Mouse (Mus musculus) cerebellum, adult (tissue): ENCODE results near the gene Myo1d.

Experiments used
- ATAC-seq: cut with Nextera tagmentation; 2 replicates; pipeline ENCODE4 v1.9.2; 2017; ENCODE audit warnings: mild to moderate bottlenecking, moderate library complexity, mixed read lengths; ENCODE audit not compliant: insufficient number of reproducible peaks, low FRiP score, low TSS enrichment

Myo1d gene

DNA sequence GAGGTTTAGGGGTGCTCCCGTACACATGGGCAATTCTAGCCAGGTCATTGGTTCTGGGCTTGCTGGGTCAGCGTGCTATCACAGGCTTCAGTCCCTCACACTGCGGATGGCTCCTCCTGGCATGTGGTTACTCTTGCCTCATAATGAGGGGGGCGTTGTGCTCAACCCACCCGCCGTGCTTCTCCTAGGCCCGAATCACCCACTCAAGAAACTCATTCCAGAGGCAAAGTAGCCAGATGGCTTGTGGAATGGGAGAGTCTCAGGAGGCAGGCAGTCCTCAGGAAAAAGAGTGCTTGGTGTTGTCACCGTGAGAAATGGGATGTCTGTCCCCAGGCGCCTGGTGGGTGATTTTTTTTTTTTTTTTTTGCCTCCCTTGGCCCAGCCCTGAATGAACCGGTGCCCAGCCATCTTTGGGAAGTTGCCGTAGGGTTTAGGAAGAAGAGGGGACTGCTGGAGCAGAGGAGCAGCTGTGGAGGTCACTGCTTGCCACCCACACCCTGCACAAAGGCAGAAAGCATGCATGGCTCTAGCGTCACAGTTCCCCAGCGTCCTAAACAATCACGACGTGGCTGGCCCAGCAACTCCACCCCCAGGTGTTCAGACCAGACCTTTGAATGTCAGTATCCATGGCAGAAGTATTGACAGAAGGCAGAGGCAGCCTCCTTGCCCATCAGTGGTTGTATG, 291.8 kb downstream of the Myo1d start:
- no peak for ATAC-seq

DNA sequence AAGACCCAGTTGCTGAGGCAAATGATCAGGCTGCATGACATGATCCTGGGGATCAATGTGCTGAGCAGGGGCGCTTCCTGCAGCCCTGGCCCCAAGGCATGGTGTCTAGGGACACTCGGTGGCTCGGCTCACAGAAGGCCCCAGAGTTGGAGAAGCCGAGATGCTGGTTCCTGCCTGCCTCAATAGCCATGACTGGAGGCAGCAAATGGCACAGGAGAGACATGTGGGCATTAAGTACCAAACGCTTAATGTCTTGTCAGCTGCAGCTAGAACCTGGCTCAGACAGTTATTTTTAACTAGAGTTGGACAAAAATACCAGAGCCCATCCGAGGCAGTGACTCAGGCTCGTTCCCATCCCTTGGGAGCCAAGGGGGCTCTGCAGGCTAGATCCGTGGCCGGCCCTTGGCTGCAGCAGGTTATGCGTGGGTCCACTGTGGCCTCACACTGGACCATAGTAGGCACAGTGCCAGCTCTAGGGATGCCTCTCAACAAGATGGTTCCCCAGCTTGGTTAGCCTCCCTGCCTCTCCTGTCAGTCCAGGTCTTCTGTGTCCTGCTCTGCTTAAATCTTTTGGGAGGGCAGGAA, 294.1 kb downstream of the Myo1d start:
- ATAC-seq, result no peak

DNA sequence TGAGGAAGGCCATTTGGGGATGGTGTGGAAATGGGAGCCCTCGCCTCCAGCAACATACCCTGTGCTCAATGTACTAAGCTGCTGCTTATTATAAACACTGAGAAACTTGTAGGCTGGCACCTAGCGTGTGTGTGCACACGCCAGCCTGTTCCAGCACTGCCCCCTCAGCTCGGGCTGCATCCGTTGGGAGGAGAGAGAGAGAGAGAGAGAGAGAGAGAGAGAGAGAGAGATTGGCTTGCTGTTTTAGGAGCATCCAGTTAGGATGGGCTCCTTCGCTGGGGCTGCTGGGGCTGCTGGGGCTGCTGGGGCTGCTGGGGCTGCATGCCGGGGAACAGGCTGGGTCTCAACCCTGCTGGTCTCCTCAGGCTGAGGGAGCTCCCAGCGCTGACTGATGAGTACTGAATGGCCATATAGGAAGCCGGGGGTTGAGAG, 294.7 kb downstream of the Myo1d start:
- no peak for ATAC-seq

- ATAC-seq, result peak; percentile 87
Measured at GRCm38 (mm10) chr11:80484191-80484791, 295.5 kb downstream of the Myo1d start.

DNA sequence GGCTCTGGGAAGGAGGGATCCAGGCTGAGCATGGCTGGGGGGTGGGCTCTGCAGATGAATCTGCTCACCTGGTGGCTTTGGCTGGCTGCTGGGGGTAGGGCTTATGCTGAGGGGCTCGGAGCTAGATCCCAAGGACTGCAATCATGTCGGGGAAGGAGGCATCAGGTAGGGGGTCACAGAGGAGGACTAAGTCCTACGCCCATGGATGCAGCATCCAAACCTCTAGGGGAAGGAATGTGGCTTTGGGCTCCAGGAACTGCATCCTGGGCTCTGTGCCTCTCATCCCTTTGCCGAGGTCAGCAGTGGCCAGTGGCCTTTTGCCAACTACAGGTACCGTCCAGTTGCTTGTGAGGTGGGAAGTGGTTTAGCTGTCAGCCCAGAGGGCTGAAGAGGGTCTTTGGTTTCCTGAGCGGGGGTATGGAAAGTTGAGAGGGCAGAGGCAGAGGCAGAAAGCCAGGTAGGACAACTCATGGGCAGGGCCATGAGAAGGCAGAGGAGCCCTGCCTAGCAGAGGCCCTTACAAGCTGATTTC, 296.2 kb downstream of the Myo1d start:
- ATAC-seq, result no peak

DNA sequence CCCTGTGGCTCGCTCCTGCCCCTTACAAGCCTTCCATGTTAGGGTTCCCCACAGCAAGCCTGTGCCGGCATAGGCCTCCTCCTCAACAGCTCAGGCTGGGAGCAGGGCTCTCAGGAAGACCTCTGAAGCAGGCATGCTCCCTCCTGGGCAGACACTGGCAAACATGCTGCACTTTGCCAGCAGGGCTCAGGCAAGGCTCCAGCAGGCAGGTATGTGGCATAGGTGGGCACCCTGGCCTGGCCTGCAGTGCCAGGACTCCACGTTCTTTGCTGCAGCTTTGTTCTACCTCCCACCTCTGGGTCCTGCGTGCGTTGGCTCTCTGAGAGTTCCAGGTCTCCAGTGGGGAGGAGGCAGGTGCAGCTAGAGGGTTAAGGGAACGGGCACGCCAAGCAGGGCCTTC, 296.9 kb downstream of the Myo1d start:
- ATAC-seq, result no peak

- ATAC-seq, result no peak
Measured at GRCm38 (mm10) chr11:80482347-80482746, 297.5 kb downstream of the Myo1d start.

DNA sequence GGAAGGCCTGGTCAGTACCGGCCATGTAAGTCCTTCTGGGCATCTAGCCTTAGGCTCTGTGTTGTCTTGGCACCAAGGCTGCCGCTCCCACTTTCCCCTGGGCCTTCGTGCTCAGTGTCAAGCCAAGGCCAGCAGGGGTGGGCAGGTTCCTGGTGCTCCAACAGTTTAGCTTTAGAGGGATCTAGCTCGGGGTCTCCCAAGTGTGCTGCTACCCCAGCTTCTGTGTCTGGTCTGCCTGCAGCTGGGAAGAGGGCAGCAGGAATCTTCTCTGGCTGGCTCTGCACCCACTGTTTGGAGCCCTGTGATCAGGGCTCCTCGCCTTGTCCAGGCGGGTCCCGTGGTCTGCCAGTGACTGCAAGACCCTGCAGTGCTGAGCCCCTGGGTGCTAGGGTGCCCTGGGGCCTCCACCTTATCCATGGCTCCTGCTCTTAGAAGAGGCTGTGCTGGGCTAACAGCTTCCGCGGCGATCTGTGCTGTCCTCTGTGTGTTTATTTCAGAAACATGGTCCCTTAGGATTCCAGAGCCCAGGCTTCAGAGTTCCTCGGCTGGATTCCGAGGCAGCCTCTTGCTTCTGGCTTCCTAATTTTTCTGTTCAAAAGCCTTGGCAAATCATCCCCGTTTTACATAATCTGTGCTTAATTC, 298.3 kb downstream of the Myo1d start:
- no peak for ATAC-seq

DNA sequence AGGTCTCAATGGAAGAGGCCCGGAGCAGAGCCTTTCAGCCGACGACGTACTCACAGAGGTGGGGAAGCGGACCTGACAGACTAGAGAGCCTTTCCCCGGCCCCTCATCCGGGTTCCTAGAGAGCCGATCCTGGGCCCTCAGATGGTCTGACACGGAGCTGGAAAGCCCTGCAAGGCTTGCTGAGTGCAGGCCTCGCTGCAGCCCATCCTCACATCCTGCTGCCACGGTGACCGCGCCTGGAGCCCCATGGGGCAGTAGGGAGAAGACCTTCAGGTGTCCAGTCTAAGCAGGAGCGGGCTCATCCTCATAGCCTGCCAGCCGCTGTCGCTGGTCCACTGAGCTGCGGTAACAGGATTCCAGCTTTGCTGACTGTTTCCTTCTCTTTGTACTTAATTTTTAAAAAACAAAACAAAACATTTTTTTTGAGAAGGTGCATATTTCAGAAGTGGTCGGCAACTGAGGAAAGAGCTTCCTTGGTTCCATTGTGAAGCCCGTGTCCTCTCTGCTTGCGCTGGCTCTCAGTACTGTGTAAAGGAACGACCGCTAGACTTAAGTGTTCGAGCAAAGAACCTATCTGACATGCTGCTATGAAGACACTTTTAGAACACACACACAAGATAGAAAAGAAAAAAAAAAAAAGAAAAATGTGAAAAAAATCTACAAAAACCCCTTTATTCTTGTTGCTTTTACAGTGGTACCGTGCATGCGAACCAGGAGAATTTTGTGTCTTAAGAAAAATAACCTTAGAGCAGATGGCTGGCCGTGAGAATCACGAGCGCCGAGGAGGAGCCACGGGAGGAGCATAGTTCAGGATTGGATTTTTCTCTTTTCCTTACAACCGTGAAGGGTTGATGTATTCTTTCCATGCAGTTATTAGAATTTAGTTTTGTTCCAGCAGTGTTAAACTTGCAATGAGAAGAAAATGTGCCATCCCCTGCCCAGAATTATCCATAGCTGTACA, 299.6 kb downstream of the Myo1d start:
- no peak for ATAC-seq

GRCm38 (mm10) chr11:80479425-80479824, 300.4 kb downstream of the Myo1d start:
- ATAC-seq, result no peak

DNA sequence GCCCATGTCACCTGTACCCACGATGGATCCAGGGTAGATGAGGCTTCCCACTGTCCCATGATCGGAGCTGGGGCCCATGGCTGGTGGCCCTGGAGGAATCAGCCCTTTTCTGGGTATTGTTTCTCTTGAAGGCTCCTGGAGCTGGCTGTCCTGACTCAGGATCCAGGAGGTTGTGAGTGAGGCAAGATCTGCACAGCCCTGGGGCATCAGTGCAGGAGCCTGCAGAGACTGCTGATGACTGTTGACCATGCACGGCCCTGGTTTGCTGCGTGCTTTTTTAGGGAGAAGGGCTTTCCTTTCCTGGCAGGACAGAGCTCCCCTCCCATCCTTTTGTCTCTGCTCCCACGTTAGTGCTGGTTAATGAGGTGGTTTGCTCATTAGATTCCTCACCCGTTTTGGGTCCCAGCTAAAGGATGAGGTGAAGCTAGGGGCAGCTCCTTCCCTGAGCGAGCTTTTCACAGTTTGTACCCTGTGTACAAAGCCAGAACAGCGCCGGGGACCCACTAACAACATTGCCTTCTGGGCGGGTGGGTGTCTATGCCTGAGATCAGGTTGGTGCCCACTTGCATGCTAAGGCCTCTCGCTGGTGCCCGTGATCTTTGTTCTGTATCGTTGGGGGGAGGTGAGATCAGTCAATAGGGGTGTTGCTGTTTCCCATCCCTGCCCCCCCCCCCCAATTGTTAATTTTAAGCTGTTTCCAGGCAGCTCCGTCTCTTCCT, 301.0 kb downstream of the Myo1d start:
- ATAC-seq, result no peak

GRCm38 (mm10) chr11:80477341-80478199, 302.3 kb downstream of the Myo1d start:
- no peak for ATAC-seq

DNA sequence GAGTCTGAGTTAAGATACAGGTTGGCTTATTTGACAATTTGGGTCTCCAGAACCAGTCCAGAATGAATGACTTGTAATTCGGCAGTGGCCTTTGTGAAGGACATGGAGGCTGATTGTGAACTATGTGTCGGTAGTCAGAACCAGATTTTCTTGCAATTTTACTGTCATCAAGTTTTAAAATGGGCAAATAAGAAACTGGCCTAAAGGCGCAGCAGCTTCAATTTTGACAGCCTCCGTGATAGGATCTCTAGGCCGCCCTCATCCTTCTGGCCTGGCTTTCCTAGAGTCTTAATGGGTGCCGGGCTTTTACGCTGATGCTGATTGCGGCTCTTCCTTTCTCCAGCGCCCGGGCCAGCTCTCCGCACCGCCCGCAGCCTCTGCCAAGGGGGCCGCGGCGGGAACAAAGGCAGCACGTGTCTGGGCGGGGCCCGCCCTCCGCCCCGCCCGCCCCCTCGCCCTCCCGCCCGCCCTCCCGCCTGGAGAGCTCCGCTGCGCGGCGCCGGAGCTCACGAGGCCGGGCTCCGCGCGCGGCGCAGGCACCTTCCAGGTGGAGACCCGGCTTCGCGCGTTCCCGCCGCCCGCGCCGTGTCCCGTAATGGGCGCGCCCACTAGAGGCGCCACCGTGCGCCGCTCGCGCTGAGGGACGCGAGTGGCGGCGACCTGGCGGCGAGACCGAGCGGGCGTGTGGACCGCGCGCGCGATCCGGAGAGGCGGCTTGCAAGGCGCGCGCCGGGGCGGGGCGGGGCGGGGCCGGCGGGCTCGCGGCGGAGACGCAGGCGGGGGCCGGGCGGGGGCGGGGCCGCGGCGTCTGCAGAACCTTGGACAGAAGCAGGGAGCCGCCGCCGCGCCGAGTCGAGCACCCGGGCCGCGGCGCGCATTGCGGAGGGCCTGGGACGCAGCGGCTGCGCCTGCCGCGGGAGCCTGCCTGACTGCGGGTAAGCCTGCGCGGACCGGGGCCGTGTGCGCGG, 303.3 kb downstream of the Myo1d start, which contains the start of gene Cdk5r1:
Cdk5r1 (plus strand) TSS at position 802 of the 968 bp plus-strand sequence.
- ATAC-seq, result peak; percentile 74

- no peak for ATAC-seq
Measured at GRCm38 (mm10) chr11:80475544-80475943, 304.3 kb downstream of the Myo1d start.

GRCm38 (mm10) chr11:80474846-80475245, 305.0 kb downstream of the Myo1d start:
- no peak for ATAC-seq

DNA sequence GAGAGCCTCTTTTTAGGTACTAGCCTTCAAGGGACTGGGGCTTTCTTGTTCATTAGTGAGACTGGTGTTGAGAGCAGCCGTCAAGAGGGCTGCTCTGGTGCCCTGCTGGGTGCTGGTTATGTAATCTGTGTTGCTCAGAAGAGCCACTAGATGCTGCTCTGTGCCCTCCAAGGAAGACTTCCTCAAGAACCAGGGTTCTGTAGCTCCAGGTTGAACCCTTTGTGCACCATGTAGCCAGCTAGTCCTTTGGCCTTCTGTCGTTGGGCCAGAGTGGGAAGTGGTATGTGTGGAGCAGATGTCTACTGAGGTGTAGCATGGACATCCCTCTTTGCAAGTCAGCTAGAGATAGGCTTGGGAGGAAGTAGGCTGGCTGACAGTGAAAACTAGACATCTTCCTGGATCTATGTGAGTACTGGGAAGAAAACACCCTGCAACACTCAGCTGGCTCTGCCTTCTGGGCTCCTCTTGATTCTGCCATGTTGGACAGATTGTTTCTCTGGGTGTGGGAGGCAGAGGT, 305.6 kb downstream of the Myo1d start:
- peak; percentile 50; the same call in 1 of the 2 replicates for ATAC-seq
